Mouse (Mus musculus) R1 (cell line): ENCODE data around the gene Fam117a.
A peak's percentile ranks its signal among the peaks of the same experiment; 100 is the strongest.
"Not testable (repeated sequence)": the region's sequence is repeated elsewhere in the genome, so short reads cannot be mapped to it uniquely, and the experiment has no call there.

Experiments used
- DNase-seq: peaks from one replicate; pipeline ENCODE4 v3.0.0-alpha.2; 2018; ENCODE audit warnings: low read depth, low spot score

Fam117a gene

GRCm38 (mm10) chr11:95392708-95393499 is 56.1 kb downstream of the Fam117a start:
- no peak for DNase-seq

GRCm38 (mm10) chr11:95393500-95393816 is 56.6 kb downstream of the Fam117a start:
- peak; percentile 28 for DNase-seq

- no peak for DNase-seq
Measured at GRCm38 (mm10) chr11:95394112-95394511, 57.3 kb downstream of the Fam117a start.

GRCm38 (mm10) chr11:95396548-95396947 is 59.7 kb downstream of the Fam117a start:
- DNase-seq, result no peak

GRCm38 (mm10) chr11:95397843-95398835 is 61.3 kb downstream of the Fam117a start:
- peak; percentile 71 for DNase-seq

- DNase-seq, result no peak
Measured at GRCm38 (mm10) chr11:95399520-95400020, 62.8 kb downstream of the Fam117a start.

GRCm38 (mm10) chr11:95401568-95401967 is 64.8 kb downstream of the Fam117a start:
- DNase-seq, result no peak

GRCm38 (mm10) chr11:95402196-95402595 is 65.4 kb downstream of the Fam117a start:
- DNase-seq, result no peak

GRCm38 (mm10) chr11:95402658-95403101 is 65.9 kb downstream of the Fam117a start:
- peak; percentile 23 for DNase-seq

GRCm38 (mm10) chr11:95403382-95404340 is 66.8 kb downstream of the Fam117a start:
- DNase-seq, result peak; percentile 32

GRCm38 (mm10) chr11:95405771-95406170 is 69.0 kb downstream of the Fam117a start:
- no peak for DNase-seq

- not testable (repeated sequence) for DNase-seq
Measured at GRCm38 (mm10) chr11:95406398-95406797, 69.6 kb downstream of the Fam117a start.

GRCm38 (mm10) chr11:95409450-95410112 is 72.8 kb downstream of the Fam117a start:
- no peak for DNase-seq

GRCm38 (mm10) chr11:95411453-95412013 is 74.7 kb downstream of the Fam117a start:
- DNase-seq, result no peak

- DNase-seq, result no peak
Measured at GRCm38 (mm10) chr11:95412615-95413014, 75.8 kb downstream of the Fam117a start.

- peak; percentile 94 for DNase-seq
Measured at GRCm38 (mm10) chr11:95413641-95414535, 77.1 kb downstream of the Fam117a start, which contains the start of gene Spop. Spop (plus strand) TSS chr11:95414080.

- DNase-seq, result peak; percentile 99
Measured at GRCm38 (mm10) chr11:95414536-95415161, 77.8 kb downstream of the Fam117a start.

- no peak for DNase-seq
Measured at GRCm38 (mm10) chr11:95415931-95416330, 79.1 kb downstream of the Fam117a start.
